Mouse (Mus musculus): ENCODE data around the gene Cd274.
"Not testable (repeated sequence)": the region's sequence is repeated elsewhere in the genome, so short reads cannot be mapped to it uniquely, and the experiment has no call there.

Cd274 gene

DNA sequence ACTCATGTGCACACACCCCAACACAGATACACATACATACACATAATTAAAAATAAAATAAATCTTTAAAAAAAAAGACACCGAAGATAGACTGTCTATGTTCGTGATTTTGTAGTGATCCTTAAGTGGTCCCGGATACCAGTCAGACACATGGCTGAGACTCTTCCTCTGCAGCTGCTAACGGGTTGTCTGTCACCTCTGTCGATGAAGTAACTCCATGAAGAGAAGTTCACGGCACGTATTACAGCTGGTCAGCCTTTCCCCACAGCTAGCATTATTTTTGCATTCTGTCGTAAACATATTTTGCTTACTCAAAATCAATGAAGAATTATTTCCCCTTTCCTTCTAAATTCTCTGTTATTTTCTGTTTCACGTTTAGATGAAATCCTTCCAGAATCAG is 26.1 kb downstream of the Cd274 start:
- no peak for DNase-seq (ENCODE audit: low read depth, low spot score)

GRCm38 (mm10) chr19:29394721-29395120 is 27.5 kb downstream of the Cd274 start:
- DNase-seq (ENCODE audit: low read depth, low spot score) = no peak

GRCm38 (mm10) chr19:29396353-29396752 is 29.1 kb downstream of the Cd274 start:
- DNase-seq (ENCODE audit: low read depth, low spot score) = no peak

DNA sequence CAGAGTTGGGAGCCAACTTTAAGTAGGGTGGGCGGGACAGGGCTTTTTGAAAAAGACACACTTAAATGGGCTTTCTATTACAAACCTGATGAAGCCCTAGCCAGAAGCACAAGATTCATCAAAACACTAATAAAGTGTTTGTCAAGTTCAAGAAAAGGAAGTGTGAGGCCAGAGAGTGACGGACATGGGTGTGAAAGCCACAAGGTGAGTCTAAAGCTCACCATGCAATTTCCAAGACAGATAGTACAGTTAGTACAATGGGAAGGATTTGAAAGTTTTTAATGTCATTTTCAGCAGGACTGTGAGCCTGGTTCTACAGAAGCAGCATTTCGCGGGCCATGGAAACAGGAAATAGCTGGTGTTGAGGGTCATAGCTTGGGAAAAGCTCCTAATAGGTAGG is 32.5 kb downstream of the Cd274 start:
- no peak for DNase-seq (ENCODE audit: low read depth, low spot score)

DNA sequence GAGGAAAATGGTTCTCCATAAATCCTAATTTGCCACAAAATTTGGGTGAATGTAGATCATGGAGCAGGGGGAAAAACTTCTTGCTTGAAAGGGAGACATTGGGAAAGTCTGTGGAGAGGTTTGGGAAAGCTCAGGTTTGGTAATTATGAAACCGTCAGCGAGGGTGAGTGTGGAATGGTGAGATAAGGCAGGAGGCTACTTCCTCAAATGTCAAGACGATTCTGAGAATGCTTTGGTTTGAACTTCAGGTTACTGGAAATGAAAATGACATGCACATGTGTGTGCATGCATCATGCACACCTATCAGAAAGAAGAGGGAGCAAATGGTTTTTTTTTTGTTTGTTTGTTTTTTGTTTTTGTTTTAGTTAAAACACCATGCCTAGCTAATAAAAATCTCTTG is 33.2 kb downstream of the Cd274 start:
- DNase-seq (ENCODE audit: low read depth, low spot score) = no peak

DNA sequence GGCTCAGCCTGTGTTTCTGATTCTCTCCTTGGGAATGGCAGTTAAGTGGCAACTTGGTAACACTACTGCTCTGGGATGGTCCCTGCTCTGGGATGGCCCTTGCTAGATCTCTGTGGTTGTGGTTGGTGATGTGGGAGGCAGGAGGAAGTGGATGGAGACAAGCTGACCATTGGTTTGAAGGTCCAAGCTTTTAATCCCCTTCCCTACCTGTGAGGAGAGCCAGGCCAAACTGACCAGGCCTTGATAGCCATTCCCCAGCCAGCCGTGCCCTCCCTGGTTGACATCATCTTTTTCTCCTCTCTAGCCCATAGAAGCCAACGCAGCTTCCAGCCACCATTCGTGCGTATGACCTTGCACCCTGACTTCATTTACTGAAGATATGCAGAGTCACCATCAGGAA is 35.4 kb downstream of the Cd274 start:
- no peak for DNase-seq (ENCODE audit: low read depth, low spot score)

- no peak for DNase-seq (ENCODE audit: low read depth, low spot score)
Observed at GRCm38 (mm10) chr19:29403251-29403650, 36.0 kb downstream of the Cd274 start.

- no peak for DNase-seq (ENCODE audit: low read depth, low spot score)
Observed at GRCm38 (mm10) chr19:29405388-29405787, 38.1 kb downstream of the Cd274 start.

GRCm38 (mm10) chr19:29406042-29407017 is 39.1 kb downstream of the Cd274 start:
- no peak for DNase-seq (ENCODE audit: low read depth, low spot score)

GRCm38 (mm10) chr19:29410619-29411018 is 43.4 kb downstream of the Cd274 start, which contains the start of gene Pdcd1lg2:
Pdcd1lg2 (plus strand) TSS chr19:29410919.
- DNase-seq (ENCODE audit: low read depth, low spot score) = no peak

GRCm38 (mm10) chr19:29412476-29413420 is 45.5 kb downstream of the Cd274 start:
- no peak for DNase-seq (ENCODE audit: low read depth, low spot score)

GRCm38 (mm10) chr19:29414513-29414912 is 47.3 kb downstream of the Cd274 start:
- no peak for DNase-seq (ENCODE audit: low read depth, low spot score)

- not testable (repeated sequence) for DNase-seq (ENCODE audit: low read depth, low spot score)
Observed at GRCm38 (mm10) chr19:29414917-29415316, 47.7 kb downstream of the Cd274 start.

DNA sequence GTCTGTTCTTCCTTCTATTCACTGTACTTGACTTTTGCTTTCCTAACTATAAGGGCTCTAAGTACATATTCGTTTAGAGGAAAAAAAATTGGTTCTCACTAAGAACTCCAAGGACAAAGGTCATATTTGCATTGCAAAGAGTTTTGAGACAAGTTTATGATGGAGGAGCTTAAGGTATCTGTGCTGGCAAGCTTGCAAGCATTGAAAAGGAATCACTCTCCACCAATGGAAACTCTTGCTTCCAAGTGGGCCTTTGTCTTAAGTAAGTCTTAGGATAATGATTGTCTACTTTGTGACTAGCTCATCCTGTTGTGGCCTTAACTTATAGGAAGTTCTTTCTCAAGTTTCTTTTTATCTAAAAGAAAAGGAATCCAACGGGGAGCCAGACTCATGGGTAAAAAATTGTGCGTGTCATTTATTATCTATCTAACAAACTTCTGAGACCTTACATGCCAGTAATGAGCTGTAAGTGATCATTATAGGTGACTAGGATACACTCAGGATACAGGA is 49.2 kb downstream of the Cd274 start:
- no peak for DNase-seq (ENCODE audit: low read depth, low spot score)

- no peak for DNase-seq (ENCODE audit: low read depth, low spot score)
Observed at GRCm38 (mm10) chr19:29417188-29417587, 49.9 kb downstream of the Cd274 start.

DNA sequence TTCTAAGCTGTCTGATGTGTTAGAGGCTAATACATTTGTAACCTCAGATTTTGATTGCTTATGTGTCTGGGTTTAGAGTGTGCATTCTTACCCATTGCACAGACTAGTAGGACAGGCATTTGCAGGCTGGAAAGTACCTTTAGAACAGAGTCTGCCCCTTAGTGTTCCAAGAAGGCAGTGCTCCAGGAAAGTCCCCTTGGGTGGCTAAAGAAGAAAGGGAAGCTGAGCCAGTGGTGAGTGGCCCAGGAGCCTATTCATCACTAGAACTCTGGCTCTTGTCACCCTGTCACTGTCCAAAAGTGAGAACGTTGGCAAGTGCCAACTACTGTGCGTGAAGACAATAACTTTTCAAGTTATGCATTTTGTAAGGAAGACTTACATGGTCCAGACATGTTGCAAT is 50.6 kb downstream of the Cd274 start:
- DNase-seq (ENCODE audit: low read depth, low spot score) = no peak

- DNase-seq (ENCODE audit: low read depth, low spot score) = no peak
Observed at GRCm38 (mm10) chr19:29418661-29419115, 51.4 kb downstream of the Cd274 start.

DNA sequence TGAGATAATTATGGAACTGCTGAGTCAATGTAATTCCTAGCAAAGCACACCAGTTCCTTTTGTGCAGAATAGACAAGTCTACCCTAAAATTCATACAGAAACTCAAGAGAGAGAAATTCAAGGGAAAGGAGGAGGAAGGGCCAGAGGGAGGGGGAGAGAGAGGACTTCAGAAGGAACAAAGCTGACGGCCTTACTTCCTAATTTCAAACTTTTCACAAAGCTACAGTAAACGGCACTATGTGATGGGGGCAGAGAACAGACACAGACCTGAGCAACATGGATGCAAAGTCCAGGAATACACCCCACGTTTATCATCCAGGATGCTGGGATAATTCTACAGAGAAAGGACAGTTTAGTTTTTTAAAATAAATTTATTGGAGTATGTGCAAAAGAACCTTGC is 52.3 kb downstream of the Cd274 start:
- no peak for DNase-seq (ENCODE audit: low read depth, low spot score)

DNA sequence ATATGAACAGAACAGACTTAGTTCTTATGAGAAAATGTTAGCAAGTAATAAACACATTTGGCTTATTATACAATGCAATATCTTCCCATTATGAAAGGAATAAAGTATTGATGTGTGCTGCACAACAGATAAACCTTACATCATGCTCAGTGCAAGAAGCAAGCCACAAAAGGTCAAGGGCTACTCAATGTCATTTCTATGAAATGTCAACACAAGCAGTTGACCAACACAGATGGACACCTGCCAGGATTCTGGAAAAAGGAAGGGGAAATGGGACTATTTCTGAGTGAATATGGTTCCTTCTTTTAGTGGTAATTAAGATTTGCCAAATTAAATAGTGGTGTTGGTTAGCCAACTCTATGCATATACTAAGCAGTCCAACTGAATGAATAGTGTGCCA is 52.7 kb downstream of the Cd274 start:
- no peak for DNase-seq (ENCODE audit: low read depth, low spot score)

- no peak for DNase-seq (ENCODE audit: low read depth, low spot score)
Observed at GRCm38 (mm10) chr19:29420397-29420796, 53.1 kb downstream of the Cd274 start.

GRCm38 (mm10) chr19:29422013-29422645 is 54.9 kb downstream of the Cd274 start:
- DNase-seq (ENCODE audit: low read depth, low spot score) = peak; percentile 8
